Mouse (Mus musculus) embryo, embryonic 10.5 days (tissue): Measurements from ENCODE around the gene Gm8082.
"Not testable (repeated sequence)": the region's sequence is repeated elsewhere in the genome, so short reads cannot be mapped to it uniquely, and the experiment has no call there.

Source experiments
- DNase-seq: peaks from one replicate; pipeline ENCODE4 v3.0.0-alpha.2; 2015; ENCODE audit warnings: low spot score

Gene Gm8082

GRCm38 (mm10) chr14:42993524-42993923, at the start of gene Gm8082:
Gene Gm8082 (minus strand): TSS chr14:42993624.
- not testable (repeated sequence) for DNase-seq

GRCm38 (mm10) chr14:43015528-43015927, 22.1 kb upstream of the Gm8082 start, which contains the start of gene Gm10376:
Gene Gm10376 (minus strand): TSS chr14:43015628.
- DNase-seq: not testable (repeated sequence)
